Mouse (Mus musculus): ENCODE data around the gene Mcat.

- TF ChIP-seq CTCF (IDR thresholded peaks at IDR 0.05; ENCODE audit: low read depth) (no peak), EP300 (optimal IDR thresholded peaks at IDR 0.05) (no peak)
These were observed 21.8 kb downstream of the Mcat start for GRCm38 (mm10) chr15:83541647-83542287.

All from stomach, postnatal 0 days (tissue).